Comparison of ENCODE assay signal across 24 mouse cellular contexts in the genomic region with DNA sequence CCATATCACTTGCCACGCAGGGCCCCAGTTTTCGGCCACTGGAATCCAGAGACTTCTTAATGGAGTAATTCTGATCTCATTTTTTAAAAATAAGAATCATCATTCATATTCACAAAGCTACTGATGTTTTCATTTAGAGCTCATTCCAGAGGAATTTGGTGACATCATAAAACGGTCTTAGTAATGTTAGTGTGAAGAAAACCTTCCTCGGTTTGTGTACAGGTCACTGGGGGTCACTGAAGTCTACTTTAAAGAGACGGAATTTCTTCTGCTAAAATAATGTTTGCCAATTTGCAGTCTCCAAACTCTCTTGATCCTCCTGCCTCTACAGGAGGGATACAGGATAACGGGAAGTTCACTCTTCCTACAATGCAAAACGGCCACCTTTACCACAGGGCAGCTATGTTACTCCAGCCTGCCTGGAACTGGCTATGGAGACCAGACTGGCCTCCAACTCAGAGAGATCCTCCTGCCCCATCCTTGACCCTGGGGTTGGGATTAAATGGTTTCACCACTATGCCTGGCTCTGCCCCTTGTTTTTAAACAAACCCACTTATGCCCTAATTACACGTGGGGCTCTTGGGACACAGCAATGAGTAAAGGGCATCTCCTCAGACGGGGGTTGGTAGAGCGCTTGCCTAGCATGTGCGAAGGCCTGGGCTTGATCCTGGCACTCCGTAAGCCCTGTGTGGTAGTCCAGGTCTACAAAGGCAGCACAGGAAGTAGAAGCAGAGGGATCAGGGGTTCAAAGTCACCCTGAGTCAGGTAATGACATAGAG.
DNase-seq lines count a peak whose midpoint lies in the region; ATAC-seq and TF ChIP-seq lines count a peak whose summit lies in the region.
"Had no signal": no experiment of that assay in that cellular context is flagged by ENCODE, and none has a peak within 500 bp of the region (broad histone marks: within the 10 kb centered on the region; RNA-seq: fewer than 3 reads in every experiment).

No protein-coding gene starts in this region.

- peaks cover 10% of the 10 kb centered on the region; the same call in 1 of the 2 replicates for H3K79me2 ChIP-seq in liver, adult 2 months (ENCODE audit: control insufficient read depth, insufficient read depth, low read length)

- peaks cover 24% of the 10 kb centered on the region for H3K4me1 ChIP-seq in embryonic facial prominence, embryonic 12.5 days
- peaks cover 33% of the 10 kb centered on the region for H3K4me1 ChIP-seq in embryonic facial prominence, embryonic 10.5 days
- peaks cover 7% of the 10 kb centered on the region; the same call in 1 of the 2 replicates for H3K4me1 ChIP-seq in liver, adult 2 months (ENCODE audit: control insufficient read depth, insufficient read depth, low read length)
- H3K4me1 ChIP-seq in embryonic fibroblast, embryonic 13.5 days (ENCODE audit: control insufficient read depth, insufficient read depth, low read length), result peaks cover 26% of the 10 kb centered on the region

- no peak for TF ChIP-seq CTCF in liver, adult 2 months (IDR thresholded peaks at IDR 0.05; ENCODE audit: low read depth, low read length)
- no peak for TF ChIP-seq CTCF in embryonic fibroblast, embryonic 13.5 days (IDR thresholded peaks at IDR 0.05; ENCODE audit: borderline replicate concordance, insufficient read depth, low read length)

- WGBS in embryonic facial prominence, embryonic 12.5 days, result 61% methylated on average over 12 of the region's 12 CpGs
- WGBS in embryonic facial prominence, embryonic 10.5 days, result 71% methylated on average over 12 of the region's 12 CpGs
- WGBS in liver, adult 2 months, result 40% methylated on average over 12 of the region's 12 CpGs

- H3K4me3 ChIP-seq in embryonic facial prominence, embryonic 12.5 days, result no peak overlapping the region
- H3K4me3 ChIP-seq in embryonic facial prominence, embryonic 10.5 days, result no peak overlapping the region
- no peak overlapping the region for H3K4me3 ChIP-seq in liver, adult 2 months (ENCODE audit: insufficient read depth, low read depth, low read length)
- no peak overlapping the region for H3K4me3 ChIP-seq in embryonic fibroblast, embryonic 13.5 days (ENCODE audit: insufficient read depth, low read length)
- H3K4me3 ChIP-seq: embryonic facial prominence, embryonic 13.5 days; forebrain, embryonic 13.5 days; heart, embryonic 15.5 days; hindbrain, embryonic 12.5 days had no signal

- no peak for DNase-seq in embryonic facial prominence, embryonic 10.5 days (ENCODE audit: low spot score)
- peak; percentile 81 for DNase-seq in liver, adult 2 months (ENCODE audit: extremely low read depth, low read depth, low spot score)
- DNase-seq in liver, result no peak
- DNase-seq in NIH3T3 (ENCODE audit: low read depth), result peak; percentile 67
- DNase-seq in left cerebral cortex, postnatal 25 days (ENCODE audit: low spot score in 2 of 2), result no peak
- DNase-seq: adrenal gland, postnatal 10 days; cerebellum, adult 2 months; cerebellum, postnatal 10 days; forebrain, postnatal 0 days; gastrocnemius, postnatal 36 days; heart, adult 18-20 months; kidney, adult 11 months; kidney, adult 9 months had no signal

- H3K4me2 ChIP-seq in embryonic facial prominence, embryonic 12.5 days (replicated peaks), result no peak overlapping the region
- H3K4me2 ChIP-seq: embryonic facial prominence, embryonic 13.5 days; forebrain, embryonic 13.5 days; heart, embryonic 11.5 days; heart, embryonic 15.5 days; hindbrain, embryonic 12.5 days had no signal

- no peak overlapping the region for H3K9ac ChIP-seq in embryonic facial prominence, embryonic 12.5 days
- no peak overlapping the region for H3K9ac ChIP-seq in liver, adult 2 months (ENCODE audit: low read depth, low read length)
- H3K9ac ChIP-seq: embryonic facial prominence, embryonic 13.5 days; forebrain, embryonic 13.5 days; forebrain, postnatal 0 days; heart, embryonic 15.5 days; hindbrain, embryonic 12.5 days had no signal

- H3K27ac ChIP-seq in embryonic facial prominence, embryonic 12.5 days, result peak overlapping the region; percentile 33; the same call in 1 of the 2 replicates
- H3K27ac ChIP-seq in embryonic facial prominence, embryonic 10.5 days (replicated peaks), result no peak overlapping the region
- H3K27ac ChIP-seq in liver, adult 2 months (replicated peaks; ENCODE audit: insufficient read depth, low read depth, low read length), result no peak overlapping the region
- H3K27ac ChIP-seq in embryonic fibroblast, embryonic 13.5 days (ENCODE audit: insufficient read depth, low read length), result peak overlapping the region; percentile 60
- H3K27ac ChIP-seq: embryonic facial prominence, embryonic 13.5 days; forebrain, embryonic 13.5 days; heart, embryonic 15.5 days; hindbrain, embryonic 12.5 days had no signal

- no peaks in the 10 kb centered on the region for H3K9me3 ChIP-seq in embryonic facial prominence, embryonic 12.5 days
- peaks cover 5% of the 10 kb centered on the region; the same call in 1 of the 2 replicates for H3K9me3 ChIP-seq in embryonic facial prominence, embryonic 10.5 days
- H3K9me3 ChIP-seq: embryonic facial prominence, embryonic 13.5 days; forebrain, embryonic 13.5 days; G1E; heart, embryonic 15.5 days; hindbrain, embryonic 12.5 days had no signal

- H3K27me3 ChIP-seq in embryonic facial prominence, embryonic 12.5 days, result no peaks in the 10 kb centered on the region
- H3K27me3 ChIP-seq in embryonic facial prominence, embryonic 10.5 days (replicated peaks; ENCODE audit: low read depth, poor library complexity, severe bottlenecking), result no peaks in the 10 kb centered on the region
- H3K27me3 ChIP-seq in liver, adult 2 months (ENCODE audit: control insufficient read depth, insufficient read depth, low read length), result no peaks in the 10 kb centered on the region
- H3K27me3 ChIP-seq: embryonic facial prominence, embryonic 13.5 days; forebrain, embryonic 13.5 days; heart, embryonic 15.5 days; hindbrain, embryonic 12.5 days had no signal

- peaks cover 16% of the 10 kb centered on the region for H3K36me3 ChIP-seq in embryonic facial prominence, embryonic 12.5 days
- peaks cover 18% of the 10 kb centered on the region for H3K36me3 ChIP-seq in embryonic facial prominence, embryonic 10.5 days (replicated peaks)
- H3K36me3 ChIP-seq in liver, adult 2 months (ENCODE audit: control insufficient read depth, insufficient read depth, low read length), result 0 out of 2 replicates have a peak, but pooled peaks cover 5% of the 10 kb centered on the region
- H3K36me3 ChIP-seq: G1E had no signal

- TF ChIP-seq POLR2A in liver, adult 2 months (IDR thresholded peaks at IDR 0.05; ENCODE audit: extremely low read depth, insufficient read depth, low read length), result no peak
- no peak for TF ChIP-seq POLR2A in embryonic fibroblast, embryonic 13.5 days (IDR thresholded peaks at IDR 0.05; ENCODE audit: low read depth, low read length)

- ATAC-seq in embryonic facial prominence, embryonic 12.5 days (ENCODE audit: insufficient number of reproducible peaks, insufficient read depth, low FRiP score, low TSS enrichment), result no peak
- ATAC-seq in megakaryocyte progenitor cell, adult 5-6 weeks (replicated peaks; ENCODE audit: poor library complexity), result no peak
- ATAC-seq: forebrain, embryonic 13.5 days; forebrain, postnatal 0 days; hindbrain, embryonic 16.5 days; inflammation-experienced regulatory T-cells, adult 6 months had no signal

- intact Hi-C loops in left cerebral cortex, postnatal 25 days (cut with DNase I), result no loop called here

Comparison
In these comparisons a context has a peak if more than half of its experiments do, and no peak if none do; other contexts are left out.
1. H3K27ac ChIP-seq: peak in embryonic facial prominence, embryonic 12.5 days (single experiment) and embryonic fibroblast, embryonic 13.5 days (single experiment); none in embryonic facial prominence, embryonic 10.5 days (single experiment) and liver, adult 2 months (single experiment).
2. DNase-seq: peak in liver, adult 2 months (single experiment) and NIH3T3 (single experiment); none in embryonic facial prominence, embryonic 10.5 days (single experiment), liver (single experiment) and left cerebral cortex, postnatal 25 days (0 of 2).